Mouse (Mus musculus) cerebellum, adult 9-11 months (tissue): ENCODE results near the gene Slc1a2.

Source experiments
- DNase-seq: peaks from one replicate; pipeline ENCODE4 v3.0.0; 2022

The Slc1a2 gene

DNA sequence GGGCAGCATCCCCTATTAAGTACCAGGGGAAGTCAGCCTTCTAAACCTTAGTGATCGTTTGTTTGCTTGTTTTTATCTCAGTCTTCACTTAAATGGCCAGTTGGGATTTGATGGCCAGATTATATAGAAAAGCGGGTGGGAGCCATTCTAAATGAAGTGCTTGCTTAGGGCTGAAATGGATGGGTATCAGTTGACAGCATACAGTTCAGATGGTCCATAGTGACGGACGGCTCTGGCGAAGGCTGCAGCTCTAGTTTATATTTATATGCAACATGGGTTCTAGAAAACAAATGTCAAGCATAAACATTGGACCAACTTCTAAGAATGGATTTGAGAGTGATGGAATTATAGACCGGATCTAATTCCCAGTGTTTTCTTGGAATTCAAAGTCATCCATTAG, 9.5 kb downstream of the Slc1a2 start:
- no peak for DNase-seq

DNA sequence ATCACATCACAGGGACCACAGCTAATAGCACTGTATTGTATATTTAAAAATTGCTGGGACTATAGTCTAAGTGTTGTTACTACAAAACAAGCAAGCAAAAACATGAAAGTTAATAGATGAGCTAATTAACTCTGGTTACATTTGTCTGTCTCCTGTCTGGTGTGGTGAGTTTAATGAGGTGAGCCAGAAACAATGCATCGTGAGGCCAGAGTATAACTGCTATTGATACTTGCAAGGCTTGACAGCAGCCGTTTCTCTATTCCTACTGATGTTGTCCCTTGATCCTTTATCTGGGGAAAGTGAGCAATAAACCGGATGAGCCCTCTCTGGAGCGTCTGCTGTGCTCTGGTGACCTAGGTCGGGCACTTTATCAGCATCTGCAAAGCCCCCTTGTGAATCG, 11.1 kb downstream of the Slc1a2 start:
- DNase-seq, result no peak

DNA sequence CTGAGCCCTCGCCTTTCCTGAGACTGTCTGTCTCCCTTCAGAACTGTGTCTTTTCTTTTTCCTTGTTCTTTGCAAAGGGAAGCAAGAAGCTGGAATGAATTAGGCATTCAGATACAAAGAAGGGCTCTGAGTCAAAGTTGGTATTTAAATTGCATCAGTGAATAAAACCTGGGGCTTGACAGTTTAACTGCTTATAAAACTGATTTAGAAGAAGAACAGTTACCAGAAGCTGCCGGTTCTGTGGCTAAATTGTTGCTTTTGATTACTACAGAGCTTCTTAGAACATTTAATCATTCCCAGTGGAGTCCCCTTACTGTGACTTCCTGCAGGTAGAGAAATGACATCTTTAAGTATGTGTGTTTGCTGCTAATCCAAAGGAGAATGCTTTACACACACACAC, 16.1 kb downstream of the Slc1a2 start:
- no peak for DNase-seq

DNA sequence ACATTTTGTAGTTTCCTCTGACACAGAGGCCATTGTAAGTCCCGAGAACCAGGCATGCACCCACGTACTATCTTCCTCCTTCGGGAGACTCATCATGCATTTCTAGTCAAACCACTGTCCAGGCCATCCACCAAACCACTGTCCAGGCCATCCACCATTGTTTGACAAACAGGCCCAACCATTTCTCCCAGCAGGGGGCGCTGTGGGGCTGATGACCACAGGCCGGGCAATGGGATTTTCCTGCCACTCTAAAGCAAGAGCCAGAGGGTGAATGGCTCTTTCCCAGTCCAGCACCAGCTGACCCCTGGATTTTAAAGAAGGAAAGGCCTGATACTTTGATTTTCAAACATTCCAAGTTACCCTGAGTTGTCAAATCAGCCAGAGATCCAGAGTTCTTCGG, 16.8 kb downstream of the Slc1a2 start:
- DNase-seq, result peak; percentile 35

DNA sequence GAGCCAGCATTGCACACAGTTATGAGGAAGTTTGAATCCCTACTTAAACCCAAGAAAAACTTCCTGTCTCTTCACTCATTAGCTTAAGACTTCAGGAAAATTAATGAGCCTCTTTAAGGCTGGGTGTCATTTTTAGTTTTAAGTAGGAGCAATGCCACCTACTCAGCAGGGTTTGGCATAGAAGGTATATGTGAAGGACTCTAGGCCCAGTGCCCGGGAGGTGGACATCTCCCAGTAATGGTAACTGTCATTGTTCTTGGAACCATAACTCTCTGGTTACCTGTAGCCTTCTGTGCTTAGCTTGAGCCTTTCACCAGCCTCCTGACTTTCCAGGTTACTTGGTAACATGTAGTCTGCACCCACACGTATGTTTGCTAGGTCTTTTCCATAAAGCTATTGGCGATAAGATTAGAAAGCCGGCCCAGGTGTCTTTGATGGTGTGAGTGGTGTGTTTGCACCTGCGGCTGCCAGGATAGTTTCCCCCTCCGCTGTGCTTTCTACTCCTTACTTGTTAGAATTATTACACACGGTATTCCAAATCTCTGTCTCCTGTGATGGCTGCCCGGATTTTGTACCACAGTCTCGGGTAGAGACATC, 18.4 kb downstream of the Slc1a2 start:
- DNase-seq, result peak; percentile 20

DNA sequence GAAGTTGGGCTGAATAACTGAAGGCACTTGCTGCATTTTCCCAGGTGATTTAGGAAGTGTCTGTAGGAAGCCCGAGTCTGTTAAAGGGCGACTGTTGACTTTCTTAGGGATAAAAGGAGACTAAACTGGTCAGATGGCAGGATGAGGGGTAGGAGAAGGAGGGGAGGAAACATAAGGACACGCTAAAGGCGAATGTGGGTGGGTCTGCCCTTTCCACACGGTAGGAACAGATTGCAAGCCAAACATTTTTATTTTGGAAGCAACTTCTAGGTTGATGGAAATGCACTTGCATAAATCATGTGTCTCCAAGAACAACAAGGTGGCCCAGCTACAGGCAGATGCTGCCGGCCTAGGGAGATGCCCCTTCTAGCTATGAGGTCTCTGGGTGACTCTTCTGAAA, 18.9 kb downstream of the Slc1a2 start:
- DNase-seq, result no peak

DNA sequence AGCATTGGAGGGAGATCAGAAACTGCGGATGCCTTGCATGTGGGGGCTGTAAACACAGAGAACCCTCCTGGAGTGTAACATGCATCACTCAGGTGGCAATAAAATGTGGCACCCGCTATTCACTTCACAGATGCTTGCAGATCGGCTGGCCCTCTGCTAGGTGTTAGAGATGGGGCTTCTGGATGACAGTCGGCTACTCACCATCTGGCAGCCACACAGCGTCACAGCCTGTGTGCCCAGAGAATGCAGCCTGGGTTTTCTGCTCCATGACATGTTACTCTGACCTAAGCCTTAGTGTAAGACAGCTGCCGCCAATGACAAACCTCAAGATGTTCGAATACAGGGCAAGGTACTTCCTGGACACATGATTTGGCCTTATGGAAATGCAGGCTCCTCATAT, 22.9 kb downstream of the Slc1a2 start:
- DNase-seq, result no peak

DNA sequence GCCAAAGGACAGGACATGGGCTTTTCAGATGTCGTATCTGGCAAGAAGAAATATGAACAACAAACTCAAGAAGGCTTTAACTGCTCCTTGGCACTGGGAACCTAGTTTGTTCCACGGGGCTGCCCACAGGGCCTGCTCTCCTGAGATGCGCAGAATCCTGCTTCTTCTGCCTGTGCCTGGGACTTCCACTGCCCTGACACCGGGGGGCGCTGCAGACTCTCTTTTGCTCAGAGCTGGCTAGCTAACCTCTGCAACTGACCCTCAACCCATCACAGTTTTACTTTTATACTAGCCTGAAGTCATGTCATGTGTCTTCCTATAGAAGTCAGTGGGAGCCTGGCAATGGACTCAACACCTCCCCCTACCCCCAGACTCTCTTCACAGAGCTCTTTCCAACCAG, 23.7 kb downstream of the Slc1a2 start:
- DNase-seq, result no peak

DNA sequence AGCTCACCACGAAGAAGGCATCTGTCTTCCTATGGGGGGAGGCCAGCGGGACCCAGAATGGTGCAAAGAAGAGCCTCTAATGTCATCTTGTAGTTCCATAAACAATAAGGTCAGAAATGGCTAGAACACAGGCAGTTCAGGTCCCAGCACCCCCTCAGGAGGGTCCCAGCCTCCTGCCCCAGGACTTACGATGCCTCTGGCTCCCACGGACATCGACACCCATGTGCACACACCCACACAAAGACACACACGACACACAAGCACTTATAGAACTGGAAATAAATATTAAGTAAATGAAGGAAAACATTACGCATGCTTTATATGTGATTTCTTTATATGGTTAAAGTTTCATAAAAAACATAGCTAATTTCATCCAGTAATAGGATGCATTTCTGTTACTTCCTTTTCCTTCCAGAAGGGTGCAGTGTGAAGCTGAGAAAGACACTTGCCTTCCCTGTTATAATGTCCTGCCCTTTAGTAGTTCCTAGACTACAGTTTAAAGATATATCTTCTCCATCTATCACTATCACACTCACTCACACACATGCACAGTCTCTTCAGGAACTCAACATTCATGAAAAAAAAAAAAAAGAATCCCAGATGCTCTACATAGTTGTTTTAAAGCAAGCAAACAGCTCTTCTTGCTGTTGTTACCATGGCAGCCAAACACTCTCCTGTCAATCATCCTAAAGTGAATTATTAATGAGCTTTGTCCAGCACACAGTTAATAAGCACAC, 27.1 kb downstream of the Slc1a2 start:
- no peak for DNase-seq

DNA sequence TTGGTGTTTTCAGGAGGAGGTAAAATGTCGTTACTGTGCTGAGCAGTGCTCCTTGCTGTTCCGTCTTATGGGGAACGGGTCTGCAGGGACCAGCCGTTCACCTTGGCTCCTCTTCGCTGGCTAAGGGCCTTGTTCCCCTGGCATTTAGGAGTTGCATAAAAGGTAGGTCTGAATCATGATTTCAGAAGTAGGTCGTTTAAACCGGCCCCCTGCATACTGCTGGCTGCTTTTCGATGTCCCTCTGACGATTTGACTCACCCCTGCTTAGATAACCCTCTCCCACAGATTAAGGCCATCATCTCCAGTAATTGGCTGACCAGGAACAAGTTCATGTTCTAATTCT, 27.6 kb downstream of the Slc1a2 start:
- DNase-seq, result no peak

DNA sequence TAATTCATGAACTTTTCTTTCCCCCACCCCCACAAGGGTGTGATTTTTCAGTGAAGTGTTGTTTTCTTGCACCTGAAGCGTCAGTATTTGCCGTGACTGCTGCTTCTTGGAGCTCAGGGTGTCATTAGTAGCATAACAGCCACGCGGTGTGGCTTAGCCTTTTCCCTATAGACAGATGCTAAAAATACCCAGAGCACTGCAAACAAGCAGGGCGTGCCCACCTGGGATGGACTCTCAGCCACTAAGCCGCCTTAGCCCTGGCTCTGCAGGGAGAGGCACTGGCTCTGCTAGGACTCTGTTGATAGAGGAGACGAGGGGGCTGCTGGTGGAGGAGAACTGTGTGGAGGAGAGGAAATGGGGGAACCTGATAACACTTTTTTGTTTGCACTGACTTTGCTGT, 35.1 kb downstream of the Slc1a2 start:
- DNase-seq, result no peak

DNA sequence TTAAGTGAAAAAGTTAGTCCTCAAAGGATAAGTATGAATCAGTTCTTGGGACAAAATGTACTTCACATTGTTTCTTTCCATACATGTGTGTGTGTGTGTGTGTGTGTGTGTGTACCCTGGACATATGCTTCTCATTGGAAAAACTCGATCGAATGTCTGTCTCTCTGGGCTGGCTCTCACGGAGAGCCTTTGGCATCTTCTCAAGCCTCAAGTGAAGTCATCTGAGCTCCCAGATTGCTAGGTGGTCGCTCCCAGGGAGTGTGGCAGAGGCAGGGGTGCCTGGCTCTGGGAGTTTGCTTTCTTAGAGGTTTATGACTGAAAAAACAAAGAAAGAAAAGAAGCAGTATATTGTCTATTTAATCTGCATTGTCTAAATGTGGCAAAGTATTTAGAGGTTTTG, 36.3 kb downstream of the Slc1a2 start:
- no peak for DNase-seq

DNA sequence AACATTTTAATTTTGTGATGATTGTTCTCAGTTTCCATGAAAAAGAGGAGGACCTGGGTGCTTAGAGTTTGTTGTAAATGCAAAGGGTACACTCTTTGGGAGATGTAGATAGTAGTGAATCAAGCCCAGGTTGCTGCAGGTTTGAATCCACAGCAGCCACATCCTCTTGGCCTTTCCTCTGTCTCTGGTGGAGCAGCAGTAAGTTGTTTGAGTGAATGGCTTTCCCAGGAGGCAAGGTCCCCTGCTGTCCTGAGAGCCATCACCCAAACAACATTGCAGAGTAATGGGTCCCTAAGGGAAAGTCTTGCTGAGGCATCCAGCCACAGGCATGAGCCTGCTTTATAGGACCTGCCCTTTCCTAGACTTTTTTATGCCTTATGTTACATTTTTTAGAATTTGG, 37.1 kb downstream of the Slc1a2 start:
- DNase-seq, result no peak

DNA sequence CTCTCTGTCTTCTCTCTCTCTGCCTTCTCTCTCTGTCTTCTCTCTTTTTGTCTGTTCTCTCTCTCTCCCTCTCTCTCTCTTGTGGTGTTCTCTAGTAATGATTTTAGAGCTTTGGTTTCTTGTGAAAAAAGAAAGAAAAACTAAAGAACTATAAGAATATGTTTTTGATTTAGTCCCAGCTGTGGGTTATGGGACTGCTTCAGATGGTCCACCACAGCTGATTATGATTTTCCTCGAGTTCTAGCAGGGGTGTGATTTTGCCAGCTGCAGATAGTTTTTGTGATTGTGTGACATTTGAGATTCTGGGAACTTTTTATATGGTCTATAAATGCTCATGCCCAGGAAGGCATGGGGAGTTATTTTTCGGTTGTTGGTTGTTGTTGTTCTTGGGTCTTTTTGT, 39.3 kb downstream of the Slc1a2 start:
- no peak for DNase-seq

DNA sequence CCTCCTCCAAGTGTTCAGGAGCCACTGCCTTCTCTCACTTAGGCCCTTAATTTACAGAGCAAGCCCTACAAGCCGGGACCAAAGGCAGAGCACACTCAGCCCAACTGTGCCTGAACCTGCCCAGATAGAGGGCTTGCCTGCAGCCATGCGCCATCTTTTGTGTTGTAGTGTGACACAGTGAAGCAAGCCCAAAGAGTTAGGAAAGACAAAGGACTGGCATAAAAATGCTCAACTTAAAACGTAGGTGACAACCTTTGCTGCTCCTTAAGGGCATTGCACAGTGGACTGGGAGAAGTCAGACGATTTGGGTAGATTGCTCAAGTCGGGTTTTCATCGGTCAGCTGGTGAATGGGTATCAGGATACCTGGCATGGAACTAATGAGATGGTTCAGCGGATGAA, 41.5 kb downstream of the Slc1a2 start:
- DNase-seq, result no peak

DNA sequence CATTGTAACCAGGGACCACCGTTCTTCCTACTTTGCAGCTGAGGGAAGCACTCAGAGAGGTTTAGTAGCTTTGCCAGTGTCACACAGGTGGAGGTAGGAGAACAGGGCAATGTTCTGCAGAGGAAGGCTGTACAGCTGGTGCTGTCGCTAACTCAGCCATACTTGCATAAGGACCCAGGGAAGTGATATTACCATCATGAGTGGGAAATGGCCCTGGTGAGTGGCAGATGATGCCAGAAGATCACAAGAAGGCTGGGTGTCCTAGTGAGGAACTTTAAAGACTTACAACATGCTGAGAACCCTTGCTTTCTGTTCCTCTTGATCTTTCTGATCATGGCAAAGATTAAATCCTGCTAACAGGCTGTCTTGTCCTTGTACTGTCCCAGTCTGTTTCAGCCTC, 42.2 kb downstream of the Slc1a2 start:
- DNase-seq, result no peak

DNA sequence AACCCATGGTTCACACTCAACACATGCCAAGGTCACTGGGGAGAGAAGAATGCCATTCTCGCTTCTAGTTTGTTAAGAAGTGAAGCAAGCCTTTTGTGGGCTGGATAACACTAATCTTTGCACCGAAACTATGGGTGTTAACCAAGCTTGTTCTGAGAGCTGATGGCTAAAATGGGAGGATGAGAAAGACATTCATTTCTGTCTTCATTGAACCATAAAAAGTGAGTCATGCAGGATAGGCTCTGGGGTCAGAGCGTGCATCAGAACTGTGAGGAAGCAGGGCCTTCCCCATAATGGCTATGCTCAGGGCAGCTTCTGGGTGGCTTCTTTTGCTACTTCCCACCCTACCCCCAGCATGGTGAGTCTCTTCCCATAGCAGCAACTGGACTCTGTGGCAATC, 42.9 kb downstream of the Slc1a2 start:
- DNase-seq, result no peak

DNA sequence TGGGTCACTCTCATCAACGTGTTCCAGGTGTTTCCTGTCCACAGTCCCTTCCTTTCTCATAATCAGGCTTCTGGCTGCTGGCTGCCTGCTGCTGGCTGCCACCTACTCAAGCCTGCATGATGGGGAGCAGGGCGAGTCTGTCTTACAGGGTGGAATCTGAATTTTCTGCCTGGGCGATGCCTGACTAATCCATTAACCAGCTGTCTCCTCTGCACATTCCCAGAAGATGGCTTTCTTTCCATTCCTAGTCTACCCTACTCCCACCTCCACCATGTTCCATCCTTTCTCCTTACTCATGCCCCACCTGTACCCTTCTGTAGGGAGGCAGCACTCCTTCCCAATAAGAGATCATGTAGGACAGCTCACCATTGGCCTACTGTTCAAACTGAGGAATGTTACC, 45.1 kb downstream of the Slc1a2 start:
- DNase-seq, result no peak

DNA sequence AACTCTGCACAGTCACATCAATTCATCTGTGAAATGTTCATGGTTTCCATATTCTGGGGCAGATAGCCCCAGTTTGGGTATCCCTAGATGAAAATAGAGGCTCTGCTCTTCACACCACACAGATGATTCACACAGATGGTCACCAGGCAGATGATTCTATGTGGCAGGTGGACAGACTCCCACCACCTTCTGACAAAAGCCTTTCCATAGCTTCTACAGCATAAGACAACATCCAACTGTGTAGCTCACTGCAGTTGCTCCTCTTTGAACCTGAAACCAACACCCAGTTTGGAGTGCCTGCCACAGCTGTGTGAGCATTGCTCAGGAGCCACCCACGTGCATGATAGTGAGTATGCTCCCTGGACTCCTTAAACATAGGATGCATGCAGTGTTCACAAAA, 46.3 kb downstream of the Slc1a2 start:
- no peak for DNase-seq

DNA sequence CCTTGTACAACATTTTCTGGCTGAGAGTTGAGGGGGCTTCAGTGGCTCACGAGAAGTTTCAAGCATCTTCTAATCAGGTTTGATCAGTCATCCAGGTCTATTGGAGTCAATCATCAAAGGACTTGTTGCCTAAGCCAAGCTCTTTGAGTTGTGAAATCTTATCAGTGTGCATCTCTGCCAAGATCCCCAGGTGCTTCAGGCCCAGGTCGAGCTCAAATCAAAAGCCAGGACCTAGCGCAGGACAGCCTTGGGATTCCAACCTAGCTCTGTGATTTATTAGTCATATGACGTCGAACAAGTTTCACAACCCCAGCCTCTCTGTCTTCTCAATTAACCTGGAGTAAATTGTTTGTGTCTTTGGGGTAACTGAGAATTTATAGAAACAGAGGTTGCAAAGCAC, 53.1 kb downstream of the Slc1a2 start:
- DNase-seq, result no peak

DNA sequence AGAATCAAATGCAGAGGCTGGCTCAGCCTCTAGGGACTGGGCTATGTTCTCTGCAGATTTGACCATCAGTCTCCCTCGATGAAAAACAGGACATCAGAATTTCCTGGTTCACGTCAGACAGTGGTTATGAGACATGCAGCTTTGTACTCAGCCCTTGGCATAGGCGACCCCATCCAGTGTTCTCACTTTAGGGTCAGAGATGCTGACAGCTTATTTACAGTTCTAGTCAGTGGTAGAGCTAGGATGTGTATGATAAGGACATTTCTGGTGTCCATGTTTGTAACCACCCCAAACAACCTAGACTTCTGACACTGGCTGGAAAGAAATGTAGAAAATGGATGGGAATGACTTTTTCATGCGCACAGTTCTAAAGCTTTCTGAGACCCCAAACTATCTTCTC, 53.6 kb downstream of the Slc1a2 start:
- no peak for DNase-seq

DNA sequence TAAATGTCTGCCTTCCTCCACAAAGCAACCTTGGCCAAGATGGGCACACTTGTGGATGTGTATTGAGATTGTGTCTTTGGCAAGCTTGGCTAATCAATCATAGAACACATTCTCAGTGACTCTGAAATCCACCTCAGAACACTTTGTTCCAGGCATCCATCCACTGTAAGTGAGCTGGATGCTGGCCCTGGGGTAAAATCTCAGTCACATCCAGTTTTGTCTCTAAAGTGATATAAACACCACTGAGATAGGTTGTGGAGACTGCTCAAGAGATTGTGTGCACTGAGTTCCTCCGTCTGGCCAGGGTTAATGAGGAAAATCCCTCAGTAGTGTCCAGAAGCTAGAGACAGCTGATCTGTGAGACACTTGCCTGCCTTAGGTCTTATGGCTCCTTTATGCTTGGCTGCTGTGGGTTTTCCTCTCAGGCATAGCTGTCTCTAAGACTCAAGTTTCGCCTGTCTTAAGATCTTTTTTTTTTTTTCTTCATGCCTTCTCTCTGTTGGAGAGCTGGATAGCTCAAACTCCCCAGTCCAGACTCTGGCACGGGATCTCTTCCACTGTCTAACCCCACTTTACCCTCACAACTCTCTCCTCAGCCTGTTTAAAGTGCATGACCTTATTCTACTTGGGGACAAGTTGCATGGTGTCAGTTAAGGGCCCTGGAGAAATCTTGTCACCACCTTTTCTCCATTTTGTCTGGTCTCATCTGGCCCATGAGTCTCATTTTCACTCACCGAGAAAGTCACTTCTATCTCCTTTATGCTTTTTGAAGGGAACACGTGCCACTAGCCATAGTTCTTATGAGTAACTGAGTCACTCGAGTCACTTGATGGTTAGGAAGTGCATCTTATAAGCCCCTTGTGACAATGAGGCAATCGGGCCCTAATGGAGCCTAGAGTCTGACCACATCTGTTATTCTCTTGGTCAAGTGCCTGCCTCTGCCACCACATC, 54.5 kb downstream of the Slc1a2 start:
- DNase-seq, result no peak

DNA sequence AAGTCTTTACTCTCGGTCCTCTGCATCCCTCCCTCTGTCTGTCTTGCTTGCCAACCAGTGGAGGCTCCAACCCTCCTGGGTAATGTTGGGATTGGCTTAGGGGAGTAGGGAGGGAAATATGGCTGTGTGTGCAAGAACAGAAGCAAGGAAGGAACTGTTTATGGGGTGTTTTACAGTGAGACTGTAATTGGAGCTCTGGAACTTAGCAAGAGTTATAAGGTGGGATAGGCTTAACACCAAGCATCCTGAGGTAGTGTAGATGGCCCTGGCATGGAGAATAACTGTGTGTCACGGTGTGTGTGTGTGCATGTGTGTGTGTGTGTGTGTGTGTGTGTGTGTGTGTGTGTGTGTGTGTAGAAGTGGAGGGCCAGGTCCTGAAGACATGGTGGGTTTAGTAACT, 55.9 kb downstream of the Slc1a2 start:
- DNase-seq, result no peak

DNA sequence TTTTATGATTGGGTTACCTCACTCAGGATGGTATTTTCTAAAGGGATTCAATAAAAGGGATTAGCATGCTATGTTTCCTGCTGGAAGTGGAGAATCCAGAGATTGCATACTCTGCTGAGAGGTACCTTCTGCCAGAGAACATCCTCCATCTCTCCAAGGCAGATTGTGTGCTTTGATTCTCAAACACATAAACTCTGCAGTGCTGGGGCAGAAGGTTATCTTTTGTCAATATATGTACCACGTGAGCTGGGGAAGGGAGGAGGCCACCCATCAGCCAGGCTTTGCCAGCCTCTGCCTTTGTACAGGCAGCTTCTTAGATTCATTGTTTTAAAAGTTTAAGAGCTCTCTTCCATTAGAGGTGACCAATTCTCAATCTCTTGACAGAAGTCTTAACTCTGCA, 57.3 kb downstream of the Slc1a2 start:
- DNase-seq, result no peak
